ENCODE assay signal across 11 mouse cellular contexts in the genomic region with DNA sequence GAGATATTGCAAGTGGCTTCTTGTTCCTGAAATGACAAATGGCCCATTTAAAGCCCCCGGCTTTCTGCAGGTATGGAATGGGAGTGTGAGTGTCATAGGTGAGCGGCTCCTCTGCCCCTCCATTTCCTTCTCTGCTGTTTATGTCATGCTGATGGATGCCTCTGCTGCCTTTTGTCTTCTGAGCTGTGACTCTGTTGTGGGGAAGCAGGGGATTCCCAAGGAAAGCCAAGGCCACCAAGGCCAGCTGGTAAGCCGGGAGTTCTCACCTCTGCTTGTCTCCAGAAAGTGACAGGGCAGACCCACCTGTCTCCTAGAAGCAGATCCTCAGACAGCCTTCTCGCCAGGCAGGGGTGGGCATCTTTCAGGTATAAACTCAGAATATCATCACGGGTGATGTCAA.
DNase-seq lines count a peak whose midpoint lies in the region; ATAC-seq and TF ChIP-seq lines count a peak whose summit lies in the region.
"Had no signal": no experiment of that assay in that cellular context is flagged by ENCODE, and none has a peak within 500 bp of the region (broad histone marks: within the 10 kb centered on the region; RNA-seq: fewer than 3 reads in every experiment).

No protein-coding gene starts in this region.

- H3K27ac ChIP-seq in heart, postnatal 0 days (ENCODE audit: low read depth): peak overlapping the region; percentile 91
- H3K27ac ChIP-seq in midbrain, embryonic 11.5 days (ENCODE audit: low read depth, low read length): no peak overlapping the region
- H3K27ac ChIP-seq in midbrain, embryonic 16.5 days (ENCODE audit: low read length): no peak overlapping the region
- H3K27ac ChIP-seq: neural tube, embryonic 12.5 days had no signal

- TF ChIP-seq CTCF in heart, postnatal 0 days (IDR thresholded peaks at IDR 0.05; ENCODE audit: low read depth): no peak

- H3K27me3 ChIP-seq in heart, postnatal 0 days (ENCODE audit: control insufficient read depth, insufficient read depth, low read length): no peaks in the 10 kb centered on the region
- H3K27me3 ChIP-seq in midbrain, embryonic 11.5 days (ENCODE audit: control insufficient read depth, insufficient read depth, low read length): no peaks in the 10 kb centered on the region
- no peaks in the 10 kb centered on the region for H3K27me3 ChIP-seq in midbrain, embryonic 16.5 days (ENCODE audit: control insufficient read depth, insufficient read depth, low read depth, low read length)
- H3K27me3 ChIP-seq: megakaryocyte, embryonic 14.5 days; neural tube, embryonic 12.5 days had no signal

- H3K4me3 ChIP-seq in heart, postnatal 0 days (ENCODE audit: low read depth, low read length): no peak overlapping the region
- H3K4me3 ChIP-seq in midbrain, embryonic 11.5 days (ENCODE audit: low read depth, low read length): no peak overlapping the region
- no peak overlapping the region for H3K4me3 ChIP-seq in midbrain, embryonic 16.5 days (ENCODE audit: low read depth, low read length)
- H3K4me3 ChIP-seq: megakaryocyte, embryonic 14.5 days; neural tube, embryonic 12.5 days had no signal

- no peak overlapping the region for H3K9ac ChIP-seq in heart, postnatal 0 days (replicated peaks; ENCODE audit: low read depth, low read length)
- H3K9ac ChIP-seq in midbrain, embryonic 11.5 days (ENCODE audit: low read length): no peak overlapping the region
- no peak overlapping the region for H3K9ac ChIP-seq in midbrain, embryonic 16.5 days (ENCODE audit: low read depth, low read length)
- H3K9ac ChIP-seq: neural tube, embryonic 12.5 days had no signal

- peaks cover 35% of the 10 kb centered on the region for H3K4me1 ChIP-seq in heart, postnatal 0 days (ENCODE audit: control insufficient read depth, insufficient read depth)
- peaks cover 8% of the 10 kb centered on the region; the same call in 1 of the 2 replicates for H3K4me1 ChIP-seq in midbrain, embryonic 11.5 days (ENCODE audit: control insufficient read depth, insufficient read depth, low read length)
- H3K4me1 ChIP-seq in midbrain, embryonic 16.5 days (ENCODE audit: control insufficient read depth, insufficient read depth, low read length): no peaks in the 10 kb centered on the region; the same call in 1 of the 2 replicates

- ATAC-seq in CD4-positive, CD25-positive, alpha-beta regulatory T cell, adult 4 months: no peak
- no peak for ATAC-seq in heart, postnatal 0 days (ENCODE audit: insufficient read depth, low read depth)
- no peak for ATAC-seq in midbrain, embryonic 11.5 days (ENCODE audit: low FRiP score)
- no peak for ATAC-seq in midbrain, embryonic 16.5 days

- TF ChIP-seq EP300 in heart, postnatal 0 days (IDR thresholded peaks at IDR 0.05; ENCODE audit: low read depth): no peak

- no peaks in the 10 kb centered on the region for H3K9me3 ChIP-seq in heart, postnatal 0 days (replicated peaks; ENCODE audit: control insufficient read depth, low read length)
- H3K9me3 ChIP-seq in midbrain, embryonic 11.5 days (ENCODE audit: control insufficient read depth, low read length): no peaks in the 10 kb centered on the region
- H3K9me3 ChIP-seq in midbrain, embryonic 16.5 days (replicated peaks; ENCODE audit: control insufficient read depth, low read length, poor library complexity, severe bottlenecking): no peaks in the 10 kb centered on the region; the same call in 1 of the 2 replicates

- peak; percentile 35 for DNase-seq in CD4-positive, CD25-positive, alpha-beta regulatory T cell, adult 2 months (ENCODE audit: low read depth, low spot score)
- no peak for DNase-seq in heart, postnatal 0 days (ENCODE audit: low spot score)
- no peak for DNase-seq in heart, postnatal 4 days
- peak; percentile 6 for DNase-seq in midbrain, embryonic 11.5 days (ENCODE audit: low spot score, missing footprints)
- no peak for DNase-seq in right cerebral cortex, postnatal 14 days
- no peak for DNase-seq in retina, embryonic 14.5 days (ENCODE audit: low spot score)
- DNase-seq: right cerebral cortex, adult 18-20 months had no signal

- WGBS in heart, postnatal 0 days: 83% methylated on average over 5 of the region's 5 CpGs
- WGBS in midbrain, embryonic 11.5 days: 82% methylated on average over 5 of the region's 5 CpGs
- 86% methylated on average over 5 of the region's 5 CpGs for WGBS in midbrain, embryonic 16.5 days

- no peaks in the 10 kb centered on the region for H3K36me3 ChIP-seq in heart, postnatal 0 days (replicated peaks; ENCODE audit: control insufficient read depth, insufficient read depth, low read length)
- H3K36me3 ChIP-seq in midbrain, embryonic 11.5 days (ENCODE audit: control insufficient read depth, insufficient read depth, low read length): no peaks in the 10 kb centered on the region
- no peaks in the 10 kb centered on the region for H3K36me3 ChIP-seq in midbrain, embryonic 16.5 days (ENCODE audit: control insufficient read depth, insufficient read depth, low read length)
- H3K36me3 ChIP-seq: neural tube, embryonic 12.5 days had no signal

- H3K4me2 ChIP-seq in heart, postnatal 0 days (ENCODE audit: low read depth, low read length): no peak overlapping the region
- no peak overlapping the region for H3K4me2 ChIP-seq in midbrain, embryonic 11.5 days
- H3K4me2 ChIP-seq in midbrain, embryonic 16.5 days (ENCODE audit: low read length): no peak overlapping the region
- H3K4me2 ChIP-seq: neural tube, embryonic 12.5 days had no signal

Comparison
In these comparisons a context has a peak if more than half of its experiments do, and no peak if none do; other contexts are left out.
1. DNase-seq: peak in CD4-positive, CD25-positive, alpha-beta regulatory T cell, adult 2 months (single experiment) and midbrain, embryonic 11.5 days (single experiment); none in heart, postnatal 0 days (single experiment), heart, postnatal 4 days (single experiment), right cerebral cortex, postnatal 14 days (single experiment) and retina, embryonic 14.5 days (single experiment).